Mouse (Mus musculus) liver, adult 2 months (tissue): ENCODE data around the gene 9030025P20Rik.
"Not testable (repeated sequence)": the region's sequence is repeated elsewhere in the genome, so short reads cannot be mapped to it uniquely, and the experiment has no call there.

Experiments used
- CTCF ChIP-seq: fragments of 200-500 bp; IDR thresholded peaks from 2 replicates; pipeline ENCODE4 v1.5.1; 2011; ENCODE audit warnings: low read depth, low read length, control low read depth
- POLR2A ChIP-seq: fragments of 200-500 bp; IDR thresholded peaks from 2 replicates; pipeline ENCODE4 v1.6.1; 2011; ENCODE audit warnings: low read length, control low read depth; ENCODE audit not compliant: insufficient read depth; ENCODE audit errors: extremely low read depth

- not testable (repeated sequence) for TF ChIP-seq CTCF, POLR2A
Measured at GRCm38 (mm10) chr17:14935280-14935679, 43.0 kb upstream of the 9030025P20Rik start.
